Mouse (Mus musculus): ENCODE results near the gene Angptl3.

DNA sequence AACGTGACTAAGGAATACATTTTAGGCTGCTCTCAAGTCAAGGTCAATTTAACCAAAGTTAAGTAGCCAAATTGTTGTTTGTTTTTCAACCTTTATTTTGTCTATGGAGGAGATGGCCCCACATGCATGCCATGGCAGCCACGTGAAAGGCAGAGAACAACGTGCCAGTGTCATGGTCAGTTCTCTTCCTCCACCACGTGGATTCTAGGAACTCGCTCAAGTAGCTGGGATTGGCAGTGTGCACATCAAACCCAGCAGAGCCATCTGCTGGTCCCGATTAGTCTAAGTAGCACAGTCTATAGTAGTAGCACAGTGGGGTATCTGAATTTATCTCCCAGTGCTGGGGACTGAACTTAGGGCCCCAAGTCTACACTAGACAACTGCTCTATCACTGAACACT is 38.1 kb downstream of the Angptl3 start:
- no peak for TF ChIP-seq CTCF (IDR thresholded peaks at IDR 0.05; ENCODE audit: borderline replicate concordance, control insufficient read depth, extremely low read depth, insufficient read depth, low read length, poor library complexity)
- TF ChIP-seq POLR2A (IDR thresholded peaks at IDR 0.05; ENCODE audit: control insufficient read depth, extremely low read depth, insufficient read depth, low read length, poor library complexity), result no peak
